Mouse (Mus musculus) G1E (cell line): ENCODE data around the gene Cbx7.

ENCODE experiments used
- CTCF ChIP-seq: IDR thresholded peaks from 2 replicates; pipeline ENCODE4 v1.5.1; 2012; ENCODE audit warnings: low read depth, low read length, inconsistent platforms, mixed read lengths
- GATA1 ChIP-seq: IDR thresholded peaks from 2 replicates; pipeline ENCODE4 v1.6.1; 2012; ENCODE audit warnings: borderline replicate concordance, low read length, inconsistent platforms, mixed read lengths
- GATA2 ChIP-seq: IDR thresholded peaks from 2 replicates; pipeline ENCODE4 v1.6.1; 2012; ENCODE audit warnings: low read depth, low read length, inconsistent platforms, borderline replicate concordance
- TAL1 ChIP-seq: conservative IDR thresholded peaks from 2 replicates; pipeline ENCODE4 v1.6.1; 2012; ENCODE audit warnings: low read depth, low read length, inconsistent platforms, mixed read lengths

DNA sequence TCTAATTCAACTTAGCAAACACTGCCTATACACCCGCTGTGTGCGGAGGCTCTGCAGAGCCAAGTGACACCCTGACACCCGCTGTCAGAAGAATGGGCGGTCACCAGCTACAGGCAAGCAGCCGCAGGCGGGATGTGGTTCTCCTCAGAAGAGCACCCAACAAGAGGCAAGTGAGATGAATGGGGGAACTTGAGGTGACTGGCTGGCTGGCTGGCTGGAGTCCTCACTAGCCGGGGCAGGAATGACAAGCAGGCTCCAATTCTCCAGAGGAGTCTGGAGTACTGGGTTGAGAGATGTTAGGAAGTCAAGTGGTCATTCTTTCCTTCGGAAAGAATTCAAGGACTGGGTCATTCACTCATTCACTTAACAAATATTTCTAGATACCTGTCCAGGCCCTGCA, 14.4 kb downstream of the Cbx7 start:
- TF ChIP-seq CTCF (no peak), GATA1 (no peak), TAL1 (no peak), GATA2 (no peak)
